Mouse (Mus musculus): ENCODE measurements around the gene Tbc1d16.
"Not testable (repeated sequence)": the region's sequence is repeated elsewhere in the genome, so short reads cannot be mapped to it uniquely, and the experiment has no call there.

The Tbc1d16 gene

DNA sequence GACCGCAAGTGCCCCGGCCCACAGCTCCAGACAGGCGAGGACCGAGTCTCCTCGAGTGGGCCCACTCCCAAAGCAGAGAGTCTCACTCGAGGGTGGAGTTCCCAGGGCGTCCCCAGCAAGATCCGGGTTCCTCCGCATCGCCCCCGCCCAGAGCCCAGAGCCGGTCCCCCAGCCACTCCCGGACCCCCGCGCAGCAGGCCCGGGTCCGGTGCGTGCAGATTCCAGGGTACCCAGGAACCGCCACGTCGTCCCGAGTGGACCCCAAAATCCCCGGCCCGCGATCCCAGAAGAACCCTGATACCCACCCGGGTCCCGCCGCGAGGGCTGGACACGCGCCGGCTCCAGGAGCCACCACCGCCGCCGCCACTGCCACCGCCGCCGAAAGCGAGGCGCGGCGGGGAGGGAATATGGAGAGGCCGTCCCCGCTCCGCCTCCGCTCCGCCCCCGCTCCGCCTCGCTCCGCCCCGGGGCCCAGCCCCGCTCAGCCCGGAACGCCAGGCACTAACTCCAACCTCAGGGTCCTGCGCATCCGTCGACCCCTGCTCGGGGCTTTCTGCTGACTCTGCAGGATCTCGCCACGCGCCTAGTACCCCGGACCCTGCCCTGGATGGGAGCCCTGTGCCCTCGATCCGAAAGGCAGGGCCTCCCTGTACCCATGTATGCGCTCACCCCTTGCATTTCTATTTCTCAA lies at the start of gene Tbc1d16, which contains the start of gene Ccdc40:
TSS of gene Tbc1d16 (minus strand) at position 409 of the 691 bp plus-strand sequence.
TSS of gene Ccdc40 (plus strand) at position 482 of the 691 bp plus-strand sequence.
- DNase-seq (ENCODE audit: low read depth, low spot score), result peak; percentile 80

DNA sequence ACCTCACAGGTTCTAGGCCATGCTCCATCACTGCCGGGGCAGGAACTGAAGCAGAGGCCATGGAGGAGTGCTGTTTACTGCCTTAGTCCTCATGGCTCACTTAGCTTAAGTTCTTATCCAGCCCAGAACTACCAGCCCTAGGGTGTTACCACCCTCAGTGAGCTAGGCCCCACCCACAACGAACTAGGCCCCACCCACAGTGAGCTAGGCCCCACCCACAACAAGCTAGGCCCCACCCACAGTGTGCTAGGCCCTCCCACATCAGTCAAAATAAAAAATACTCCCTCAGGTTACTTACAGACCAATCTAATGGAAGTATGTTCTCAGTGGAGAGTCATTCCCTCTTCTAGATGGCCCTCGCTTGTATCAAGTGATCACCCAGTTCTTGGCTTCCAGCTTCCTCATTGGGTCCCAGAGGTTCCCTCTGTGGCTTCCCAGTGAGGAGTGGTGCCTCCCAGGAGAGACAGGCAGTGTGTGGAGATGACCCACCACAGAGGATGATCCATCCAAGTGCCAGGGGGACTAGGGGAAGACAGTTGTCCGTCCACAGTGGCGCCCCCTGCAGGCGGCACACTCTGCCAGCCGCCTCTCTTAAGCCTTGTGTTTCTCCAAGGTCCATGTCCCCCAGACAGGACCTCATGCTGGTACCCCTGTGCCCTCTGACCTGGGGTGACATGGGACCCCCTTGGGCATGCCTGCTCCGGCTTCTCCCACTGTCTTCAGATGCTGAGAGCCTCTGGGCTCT lies 45.1 kb upstream of the Tbc1d16 start:
- DNase-seq (ENCODE audit: low read depth, low spot score), result peak; percentile 77

DNA sequence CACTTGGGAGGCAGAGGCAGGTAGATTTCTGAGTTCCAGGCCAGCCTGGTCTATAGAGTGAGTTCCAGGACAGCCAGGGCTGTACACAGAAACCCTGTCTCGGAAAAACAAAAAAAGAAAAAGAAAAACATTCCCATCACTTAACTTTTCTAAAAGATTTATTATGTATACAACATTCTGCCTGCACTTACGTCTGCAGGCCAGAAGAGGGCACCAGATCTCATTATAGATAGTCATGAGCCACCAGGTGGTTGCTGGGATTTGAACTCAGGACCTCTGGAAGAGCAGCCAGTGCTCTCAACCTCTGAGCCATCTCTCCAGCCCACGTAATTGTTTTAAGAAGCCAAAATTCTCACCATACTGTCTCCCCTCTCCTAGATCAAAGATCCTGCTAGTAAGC lies 44.2 kb upstream of the Tbc1d16 start:
- DNase-seq (ENCODE audit: low read depth, low spot score), result not testable (repeated sequence)

DNA sequence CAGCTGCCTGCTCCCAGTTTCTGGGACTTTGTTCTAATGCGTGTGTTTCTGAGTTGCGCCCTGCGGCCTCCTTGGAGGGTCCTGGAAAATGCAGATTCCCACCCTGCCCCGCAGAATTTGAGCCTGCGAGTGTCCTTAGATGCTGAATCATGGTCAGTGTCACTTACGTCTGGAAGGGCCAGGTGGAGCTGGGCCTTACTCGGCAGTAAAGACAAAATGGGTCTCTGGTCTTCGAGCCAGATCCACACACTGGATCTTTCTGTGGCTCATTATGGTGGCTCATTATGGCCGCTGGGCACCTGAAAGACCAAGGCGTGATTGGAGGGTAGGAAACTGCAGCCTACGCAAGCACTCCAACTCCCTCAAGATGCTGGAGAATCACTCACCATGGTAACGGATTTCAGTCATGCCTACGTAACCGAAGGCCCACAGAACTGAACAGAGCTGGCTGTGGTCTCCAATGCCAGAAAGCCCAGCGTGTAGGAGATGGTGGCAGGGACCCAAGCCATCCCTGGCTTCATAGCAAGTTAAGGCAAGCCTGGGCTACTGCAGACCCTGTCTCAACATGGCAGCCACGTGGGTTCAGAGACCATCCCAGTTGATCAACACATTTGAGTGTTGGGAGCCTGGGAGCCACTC lies 40.4 kb upstream of the Tbc1d16 start:
- DNase-seq (ENCODE audit: low read depth, low spot score), result peak; percentile 43

DNA sequence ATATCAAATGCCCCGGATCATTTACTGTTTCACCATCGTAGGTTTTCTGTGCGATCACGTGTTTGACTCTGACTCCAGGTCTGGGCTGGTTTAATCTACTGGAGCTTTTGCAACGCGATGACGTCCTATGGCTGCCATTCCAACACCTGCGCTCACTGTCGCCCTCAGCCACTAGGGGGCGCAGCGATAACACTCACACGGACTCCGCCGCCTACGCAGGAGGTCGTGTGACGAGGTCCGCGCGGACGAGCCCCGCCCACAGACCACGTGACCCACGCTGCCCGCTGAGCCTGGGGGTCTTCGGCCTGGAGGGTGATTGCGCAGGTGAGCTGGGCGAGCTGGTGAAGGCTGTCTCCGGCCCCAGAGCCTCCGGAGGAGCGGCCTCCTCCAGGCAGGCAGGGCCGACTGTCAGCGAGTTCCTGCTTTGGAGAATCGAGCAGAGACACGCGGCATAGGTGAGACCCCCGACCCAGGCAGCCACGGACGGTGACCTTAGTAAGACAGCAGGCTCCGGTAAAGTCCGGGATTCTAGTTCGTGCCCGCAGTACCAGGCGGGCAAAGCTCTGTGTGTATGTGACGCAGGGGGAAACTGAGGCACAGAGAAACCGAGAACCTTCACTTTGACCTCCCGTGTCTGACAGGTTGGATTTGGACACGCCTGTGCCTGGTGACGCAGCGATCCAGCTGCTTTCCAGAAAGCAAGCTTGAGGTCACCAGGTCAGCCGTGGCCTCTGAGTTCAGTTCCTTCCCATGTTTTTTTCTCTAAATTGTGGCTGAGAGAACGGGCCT lies 39.7 kb upstream of the Tbc1d16 start, which contains the start of gene Gaa:
TSS of gene Gaa (plus strand) at position 120 of the 789 bp plus-strand sequence.
- DNase-seq (ENCODE audit: low read depth, low spot score), result peak; percentile 96

DNA sequence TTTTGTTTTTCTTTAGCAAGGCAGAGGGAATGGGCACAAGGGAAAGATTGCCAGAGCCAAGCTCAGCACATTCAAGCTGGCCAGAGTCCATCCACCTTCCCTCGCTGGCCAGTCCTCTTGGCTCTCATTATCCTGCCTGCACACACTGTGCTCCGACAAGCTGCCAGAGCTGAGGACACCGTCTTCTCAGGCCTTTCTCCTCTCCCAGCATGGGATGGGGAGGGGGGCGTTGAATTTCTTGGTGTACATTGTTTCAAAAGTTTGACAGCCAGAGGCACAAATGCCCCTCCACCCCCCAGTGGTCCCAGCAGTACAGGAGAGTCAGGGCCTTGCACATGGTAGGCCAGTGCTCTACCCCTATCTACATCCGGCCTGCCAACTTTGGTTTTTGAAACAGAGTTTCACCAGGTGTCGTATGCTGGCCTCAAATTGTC lies 39.0 kb upstream of the Tbc1d16 start:
- DNase-seq (ENCODE audit: low read depth, low spot score), result no peak

DNA sequence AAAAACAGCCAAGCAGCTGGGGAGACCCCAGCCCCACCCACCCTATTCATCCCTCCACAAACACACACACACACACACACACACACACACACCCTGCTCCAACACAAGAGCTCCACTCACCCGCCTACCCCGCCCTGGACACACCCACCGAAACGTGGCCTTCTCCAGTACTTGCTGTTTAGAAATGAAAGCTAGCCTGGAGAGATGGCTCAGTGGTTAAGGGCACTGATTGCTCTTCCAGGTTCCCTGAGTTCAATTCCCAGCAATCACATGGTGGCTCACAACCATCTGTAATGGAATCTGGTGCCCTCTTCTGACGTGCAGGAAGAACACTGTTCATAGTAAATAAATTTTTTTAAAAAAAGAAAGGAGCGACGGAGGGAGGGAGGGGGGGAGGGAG lies 37.5 kb upstream of the Tbc1d16 start:
- peak; percentile 52 for DNase-seq (ENCODE audit: low read depth, low spot score)

DNA sequence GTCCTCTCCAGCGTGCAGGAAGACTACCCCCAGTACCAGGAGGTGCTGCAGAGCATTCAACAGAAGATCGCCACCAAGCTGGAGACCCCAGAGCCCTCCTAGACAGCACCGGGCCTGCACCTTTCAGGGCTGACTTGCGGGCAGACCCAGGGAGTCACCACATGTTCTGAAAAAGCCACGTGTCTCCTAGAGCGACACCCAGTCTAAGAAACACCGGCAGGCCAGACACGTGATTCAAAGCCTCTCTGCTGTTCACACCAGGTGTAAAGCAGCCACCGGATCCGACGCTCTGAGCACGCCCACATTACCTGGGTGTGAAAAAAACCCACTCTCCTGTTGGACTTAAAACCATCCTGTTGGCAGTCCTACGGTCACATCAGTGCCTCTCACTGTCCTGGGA lies 36.1 kb upstream of the Tbc1d16 start:
- peak; percentile 51 for DNase-seq (ENCODE audit: low read depth, low spot score)

DNA sequence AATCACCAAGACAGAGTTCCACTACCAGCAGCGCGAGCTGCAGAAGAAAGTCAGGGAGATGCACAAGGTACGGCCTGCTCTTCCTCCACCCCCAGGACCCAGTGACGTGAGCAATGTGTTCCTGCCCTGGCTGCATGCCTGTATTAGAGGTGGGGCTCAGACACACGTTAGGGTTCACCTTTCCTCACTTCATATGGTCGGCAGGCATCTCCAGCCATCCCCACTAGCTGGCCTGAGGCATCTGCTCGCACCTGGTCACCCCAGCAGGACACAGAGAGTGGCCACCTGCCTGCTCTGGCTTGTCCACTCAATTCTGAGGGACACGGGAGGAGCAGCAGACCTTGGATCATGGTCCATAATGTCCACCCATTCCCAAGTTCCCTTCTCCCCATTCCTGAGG lies 31.7 kb upstream of the Tbc1d16 start:
- no peak for DNase-seq (ENCODE audit: low read depth, low spot score)

DNA sequence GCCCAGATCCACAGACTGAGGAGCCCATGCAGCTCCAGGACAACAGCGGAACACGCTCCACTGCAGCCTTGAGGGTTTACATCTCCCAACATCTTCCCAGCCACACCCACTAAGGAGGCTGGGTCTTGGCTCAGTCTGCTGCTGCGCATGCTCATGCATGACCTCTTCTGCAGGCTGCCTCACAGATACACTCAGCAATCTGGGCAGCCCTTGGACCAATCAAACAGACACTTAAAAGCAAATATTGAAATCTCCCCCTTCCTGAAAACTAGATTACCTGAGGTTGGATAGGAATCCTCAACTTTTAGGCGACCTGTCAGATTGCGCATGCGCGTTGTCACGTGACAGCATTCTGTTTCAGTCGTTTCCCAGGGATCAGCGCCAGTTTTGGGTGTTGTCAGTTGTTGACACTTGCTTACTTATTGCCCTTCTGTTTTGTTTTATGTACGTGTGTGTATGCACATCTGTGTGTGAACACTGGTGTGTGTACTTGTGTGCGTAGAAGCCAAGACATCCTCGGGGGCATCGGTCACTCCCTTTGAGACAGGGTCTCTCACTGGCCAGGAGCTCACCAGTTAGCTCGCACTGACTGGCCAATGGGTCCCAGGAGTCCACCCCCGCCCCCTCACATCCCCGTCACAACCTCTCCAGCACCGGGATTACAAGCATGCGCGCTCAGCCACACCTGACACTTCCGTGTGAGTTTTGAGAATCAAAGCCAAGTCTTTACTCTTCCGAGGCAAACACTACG lies 30.4 kb upstream of the Tbc1d16 start:
- peak; percentile 86 for DNase-seq (ENCODE audit: low read depth, low spot score)

DNA sequence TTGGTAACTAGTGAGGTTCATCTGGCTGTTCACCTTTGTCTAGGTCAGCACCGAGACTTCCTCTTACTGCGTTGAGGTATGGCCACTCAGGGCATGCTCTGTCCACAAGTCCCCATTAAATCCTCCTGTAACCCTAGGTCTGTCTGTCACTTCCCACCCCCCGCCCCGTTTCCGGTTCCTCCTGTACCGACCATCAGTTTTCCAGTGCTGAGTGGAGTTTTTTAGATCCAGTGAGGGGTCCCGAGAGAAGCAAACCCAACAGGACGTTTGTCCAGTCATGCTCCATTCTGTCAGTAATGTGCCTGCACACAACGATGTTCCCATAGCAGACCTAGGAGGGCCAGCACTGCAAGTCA lies 29.9 kb upstream of the Tbc1d16 start:
- no peak for DNase-seq (ENCODE audit: low read depth, low spot score)

DNA sequence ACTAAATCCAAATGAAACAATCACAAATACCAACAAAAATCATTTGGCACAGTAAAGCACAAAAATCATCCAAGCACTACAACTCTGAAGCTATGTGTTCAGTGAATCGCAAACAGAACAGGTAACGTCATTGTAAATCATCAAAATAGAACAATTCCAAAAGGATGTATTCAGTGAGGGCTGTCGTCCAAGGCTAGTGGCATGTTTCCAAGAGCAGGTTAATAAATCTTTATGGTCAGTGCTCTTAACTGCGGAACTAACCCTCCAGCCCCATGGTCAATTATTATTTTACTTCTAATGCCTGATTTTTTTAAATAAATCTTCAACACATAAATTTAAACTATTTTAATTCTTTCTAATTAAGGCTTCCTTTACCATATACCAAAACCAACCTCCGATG lies 28.3 kb upstream of the Tbc1d16 start:
- not testable (repeated sequence) for DNase-seq (ENCODE audit: low read depth, low spot score)

DNA sequence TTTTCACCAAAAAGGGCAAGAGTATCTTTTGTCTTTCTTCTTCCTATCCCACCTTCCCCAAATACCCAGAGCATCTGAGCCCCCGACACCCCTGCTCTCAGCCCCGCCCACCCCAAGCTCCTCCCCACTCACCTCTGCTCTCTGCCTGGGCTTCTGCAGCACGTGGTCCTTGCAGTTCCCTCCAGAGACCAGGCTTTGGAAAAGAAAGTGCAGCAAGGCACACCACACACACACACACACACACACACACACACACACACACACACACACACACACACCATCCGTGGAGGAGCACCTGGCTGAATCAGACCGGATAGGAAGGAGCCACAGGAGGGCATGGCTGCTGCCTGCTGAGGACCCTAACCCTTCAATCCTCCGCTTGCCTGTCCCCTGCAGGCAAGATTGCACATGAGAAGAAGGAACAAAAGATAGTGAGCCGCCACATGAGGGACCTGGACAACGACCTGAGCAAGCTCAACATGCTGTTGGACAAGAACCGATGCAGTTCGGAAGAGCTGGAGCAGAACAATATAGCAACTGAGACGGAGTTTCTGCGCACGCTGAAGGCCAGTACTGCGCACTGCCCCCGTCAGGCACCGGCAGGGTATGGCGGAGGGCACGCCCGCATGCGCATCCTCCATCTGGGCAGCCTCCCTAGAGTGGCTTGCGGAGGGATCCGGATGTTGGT lies 24.7 kb upstream of the Tbc1d16 start:
- peak; percentile 70 for DNase-seq (ENCODE audit: low read depth, low spot score)

DNA sequence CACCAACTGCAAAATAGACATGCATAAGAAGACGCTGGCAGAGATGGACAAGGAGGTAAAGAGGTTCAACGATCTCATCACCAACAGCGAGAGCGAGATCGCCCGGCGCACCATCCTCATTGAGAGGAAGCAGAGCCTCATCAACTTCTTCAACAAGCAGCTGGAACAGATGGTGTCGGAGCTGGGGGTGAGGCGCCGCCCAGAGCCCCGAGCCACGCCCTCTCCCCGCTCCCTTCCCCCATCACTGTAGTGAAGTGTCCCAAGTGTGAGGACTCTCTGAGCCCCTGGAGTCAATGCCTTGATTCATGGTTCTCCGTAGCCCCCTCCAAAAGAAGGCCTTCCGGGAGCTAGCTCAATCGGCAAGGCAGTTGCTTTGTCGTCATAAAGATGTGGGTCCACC lies 22.7 kb upstream of the Tbc1d16 start:
- peak; percentile 40 for DNase-seq (ENCODE audit: low read depth, low spot score)

DNA sequence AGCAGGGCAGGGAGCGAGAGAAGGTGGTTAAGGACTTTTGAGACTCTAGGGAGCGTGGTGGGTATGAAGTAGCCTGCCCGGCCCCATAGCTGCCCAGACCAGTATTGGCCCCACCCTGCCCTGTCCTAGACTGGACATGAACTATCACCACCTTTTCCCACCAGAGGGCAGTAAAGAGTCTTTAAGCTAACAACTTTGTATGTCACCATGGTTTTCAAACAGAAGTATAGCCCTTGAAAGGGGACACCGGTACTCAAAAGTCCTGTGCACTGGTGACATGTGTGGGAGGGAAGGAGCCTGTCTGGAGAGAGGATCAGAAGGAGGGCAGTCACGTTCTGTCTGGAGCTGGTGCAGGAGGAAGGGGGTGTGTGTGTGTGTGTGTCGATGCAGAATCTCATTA lies 20.7 kb upstream of the Tbc1d16 start:
- peak; percentile 78 for DNase-seq (ENCODE audit: low read depth, low spot score)

DNA sequence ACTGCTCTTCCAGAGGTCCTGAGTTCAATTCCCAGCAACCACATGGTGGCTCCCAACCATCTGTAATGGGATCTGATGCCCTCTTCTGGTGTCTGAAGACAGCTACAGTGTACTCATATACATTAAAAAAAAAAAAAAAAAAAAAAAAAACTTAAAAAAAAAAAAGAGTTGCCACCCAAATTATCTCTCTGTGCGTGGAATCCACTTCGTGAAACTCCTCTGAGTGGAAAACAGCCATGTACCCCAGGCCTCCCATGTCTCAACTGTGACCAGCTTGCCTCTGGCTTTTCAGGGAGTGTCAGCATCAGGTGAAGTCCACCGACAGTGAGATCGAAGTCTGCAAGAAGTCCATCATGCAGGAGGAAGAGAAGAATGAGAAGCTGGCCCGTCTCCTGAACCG lies 17.2 kb upstream of the Tbc1d16 start:
- not testable (repeated sequence) for DNase-seq (ENCODE audit: low read depth, low spot score)

DNA sequence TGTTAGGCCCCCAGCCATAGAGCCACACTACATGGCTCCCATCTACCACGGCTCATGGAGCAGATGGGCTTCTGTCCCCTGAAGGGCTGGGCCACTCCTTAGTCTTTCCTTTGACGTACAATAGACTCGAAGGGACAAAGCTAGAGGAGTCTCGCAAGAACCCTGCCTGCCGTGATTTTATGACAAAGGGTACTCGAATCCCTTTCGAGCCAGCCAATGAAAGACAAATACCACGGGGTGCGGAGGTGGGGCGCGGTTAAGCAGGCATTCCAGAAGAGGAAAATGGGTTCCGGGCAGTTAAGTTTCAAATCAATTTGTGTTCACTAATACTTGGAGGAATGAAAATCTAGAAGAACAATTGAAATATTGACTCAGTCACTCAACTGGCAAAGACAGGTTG lies 11.2 kb upstream of the Tbc1d16 start:
- DNase-seq (ENCODE audit: low read depth, low spot score), result peak; percentile 95

DNA sequence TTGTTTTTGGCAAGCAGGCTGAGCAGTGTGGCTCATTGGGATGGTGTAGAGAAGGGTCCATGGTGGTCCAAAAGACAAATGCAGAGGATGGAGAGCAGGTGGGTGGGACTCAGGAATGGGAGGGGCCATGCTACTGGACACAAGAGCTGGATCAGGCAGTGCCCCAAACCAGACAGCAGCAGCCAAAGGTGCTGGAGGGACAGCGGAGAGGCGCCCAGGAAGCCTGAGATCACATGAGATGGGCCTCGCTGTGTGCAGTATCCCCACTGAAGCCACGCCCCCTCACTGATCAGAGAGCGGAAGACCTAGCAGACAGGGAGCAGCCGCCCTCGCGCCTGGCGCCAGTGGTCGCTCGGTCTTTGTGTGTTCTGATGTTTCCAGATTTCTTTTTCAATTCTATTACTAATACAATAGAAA lies 10.0 kb upstream of the Tbc1d16 start:
- peak; percentile 86 for DNase-seq (ENCODE audit: low read depth, low spot score)

DNA sequence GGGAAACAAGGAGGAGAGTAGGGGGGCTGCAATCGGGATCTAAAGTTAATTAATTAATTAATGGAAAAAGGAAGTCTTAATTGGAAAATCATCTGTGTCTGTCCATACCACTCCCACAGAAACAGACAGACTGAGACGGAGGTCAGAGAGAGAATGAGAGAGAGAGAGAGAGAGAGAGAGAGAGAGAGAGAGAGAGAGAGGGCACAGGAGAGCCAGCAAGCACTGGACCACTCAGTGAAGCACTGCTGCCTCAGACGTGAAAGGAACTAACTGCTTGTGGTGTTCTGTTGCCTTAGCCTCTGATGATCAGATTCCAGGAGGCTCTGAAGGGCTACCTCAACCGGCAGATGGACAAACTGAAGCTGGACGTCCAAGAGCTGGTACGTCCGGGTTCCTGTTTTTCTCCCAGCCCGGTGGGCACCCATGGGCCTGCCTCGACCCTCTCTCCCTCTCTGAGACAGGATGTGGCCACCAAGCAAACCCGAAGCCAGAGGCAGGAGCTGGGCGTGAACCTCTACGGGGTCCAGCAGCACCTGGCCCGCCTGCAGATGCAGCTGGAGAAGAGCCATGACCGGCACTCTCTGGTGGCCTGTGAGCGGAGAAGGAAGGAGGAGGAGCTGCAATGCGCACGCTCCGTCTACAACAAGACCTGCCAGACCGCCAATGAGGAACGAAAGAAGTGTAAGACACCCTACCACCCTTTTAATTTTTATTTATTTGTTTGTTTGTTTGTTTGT lies 9.4 kb upstream of the Tbc1d16 start:
- peak; percentile 54 for DNase-seq (ENCODE audit: low read depth, low spot score)

DNA sequence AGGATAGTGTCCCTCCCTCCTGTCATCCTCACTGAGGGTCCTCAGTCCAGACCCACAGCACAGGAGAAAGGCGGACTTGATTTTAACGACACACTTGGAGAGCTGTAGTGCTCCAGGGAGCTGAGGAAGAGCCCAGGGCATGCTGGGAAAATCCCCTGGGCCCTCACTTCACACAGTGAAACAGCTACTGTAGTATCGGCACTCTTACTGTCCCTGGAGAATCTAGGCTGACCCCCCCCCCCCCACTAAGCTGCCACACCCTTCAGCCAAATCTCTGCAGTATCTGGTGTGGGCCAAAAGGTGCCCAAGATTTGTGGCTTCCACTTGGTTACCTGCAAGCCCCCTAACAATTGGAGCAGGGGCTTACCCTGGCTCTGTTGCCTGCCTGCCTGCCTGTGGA lies 8.7 kb upstream of the Tbc1d16 start:
- DNase-seq (ENCODE audit: low read depth, low spot score), result no peak
